Mouse (Mus musculus): ENCODE results near the gene Capn5. TPM values are rescaled to one million over a fixed set of nuclear protein-coding genes. Genes with fewer than 3 reads are reported as not detected.

The Capn5 gene
- total and polyA plus RNA-seq, 3 experiments = 0.26 to 0.55 (median 0.27) TPM

DNA sequence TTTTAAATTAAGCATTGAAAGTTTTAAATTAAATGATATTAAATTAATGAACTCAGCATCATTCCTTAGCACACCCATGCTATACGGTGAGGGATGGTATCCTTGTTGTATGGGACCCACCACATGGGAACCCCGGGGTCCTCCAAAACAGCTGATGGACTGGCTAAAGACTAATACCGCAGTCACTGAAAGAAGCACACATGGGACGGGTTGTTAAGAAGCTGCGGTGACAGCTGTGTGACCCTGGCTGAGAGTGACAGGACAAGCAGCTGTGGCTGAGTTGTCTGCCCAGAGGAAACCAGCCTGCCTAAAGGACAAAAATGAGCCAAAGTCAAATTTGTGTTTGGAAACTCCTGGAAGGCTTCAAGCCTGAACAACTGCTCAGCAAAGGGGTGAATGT is 24.2 kb downstream of the Capn5 start:
- H3K79me2 ChIP-seq (replicated peaks; ENCODE audit: control insufficient read depth, extremely low read depth, insufficient read depth, poor library complexity, severe bottlenecking) = no peaks in the 10 kb centered on the region
- no peaks in the 10 kb centered on the region for H3K9me3 ChIP-seq (replicated peaks; ENCODE audit: low read length)
- dilution Hi-C loops (cut with MboI; ENCODE audit: extremely low pct_ligation_motif_present, extremely low pct_unique_long_range_greater_than_20kb, low sequenced_read_pairs) = no loop called here
- in situ Hi-C loops (cut with MboI; ENCODE audit: low pct_ligation_motif_present, low pct_unique_long_range_greater_than_20kb, low sequenced_read_pairs) = loop anchor here (25.0 kb wide), 1 partner anchor 283 kb away; the partner anchor contains the start of gene Gucy2d
- no peak overlapping the region for H3K9ac ChIP-seq (ENCODE audit: insufficient read depth, low read depth)
- H3K27me3 ChIP-seq (replicated peaks) = peaks cover 10% of the 10 kb centered on the region
- no peak overlapping the region for H3K4me2 ChIP-seq (ENCODE audit: insufficient read depth, low read depth, poor library complexity, severe bottlenecking)
- no peak overlapping the region for H3K27ac ChIP-seq (ENCODE audit: insufficient read depth, low read depth)
- no peak for DNase-seq (ENCODE audit: extremely low read depth)
- H3K36me3 ChIP-seq (replicated peaks in 1 of 2; ENCODE audit: control insufficient read depth in 1 of 2, insufficient read depth in 1 of 2, low read length in 1 of 2) = no peaks in the 10 kb centered on the region
- TF ChIP-seq POLR2AphosphoS2 (IDR thresholded peaks at IDR 0.05; ENCODE audit: low read depth, low read length) = no peak
- TF ChIP-seq PAX5 (IDR thresholded peaks at IDR 0.05; ENCODE audit: low read length) = no peak
- TF ChIP-seq RCOR1 (conservative IDR thresholded peaks at IDR 0.05; ENCODE audit: low read depth, low read length) = no peak
- no peak for TF ChIP-seq ZMIZ1 (IDR thresholded peaks at IDR 0.05; ENCODE audit: low read depth, low read length)
- no peak for TF ChIP-seq ETS1 (conservative IDR thresholded peaks at IDR 0.05; ENCODE audit: low read depth, low read length)
- no peak for TF ChIP-seq MEF2A (IDR thresholded peaks at IDR 0.05; ENCODE audit: borderline replicate concordance, low read depth, low read length)
- TF ChIP-seq IRF4 (IDR thresholded peaks at IDR 0.05; ENCODE audit: low read depth, low read length) = no peak
- no peak for TF ChIP-seq RAD21 (IDR thresholded peaks at IDR 0.05; ENCODE audit: low read depth, low read length)
- no peak for TF ChIP-seq CHD1 (IDR thresholded peaks at IDR 0.05; ENCODE audit: low read depth, low read length)
- TF ChIP-seq MXI1 (IDR thresholded peaks at IDR 0.05; ENCODE audit: low read depth, low read length) = no peak
- TF ChIP-seq E2F4 (IDR thresholded peaks at IDR 0.05; ENCODE audit: insufficient replicate concordance, low read depth, low read length) = no peak
- no peak for TF ChIP-seq EP300 (IDR thresholded peaks at IDR 0.05; ENCODE audit: low read length)
- no peak for TF ChIP-seq SIN3A (IDR thresholded peaks at IDR 0.05; ENCODE audit: low read length)
- H3K4me1 ChIP-seq (ENCODE audit: control insufficient read depth in 1 of 2, insufficient read depth in 2 of 2) = peaks cover 0 to 28% of the 10 kb centered on the region in 2 experiments; a peak in 2 of 4 replicates
- no peak overlapping the region for H3K4me3 ChIP-seq (replicated peaks in 1 of 3; ENCODE audit: low read depth in 2 of 3, low read length in 2 of 3, poor library complexity in 1 of 3)

DNA sequence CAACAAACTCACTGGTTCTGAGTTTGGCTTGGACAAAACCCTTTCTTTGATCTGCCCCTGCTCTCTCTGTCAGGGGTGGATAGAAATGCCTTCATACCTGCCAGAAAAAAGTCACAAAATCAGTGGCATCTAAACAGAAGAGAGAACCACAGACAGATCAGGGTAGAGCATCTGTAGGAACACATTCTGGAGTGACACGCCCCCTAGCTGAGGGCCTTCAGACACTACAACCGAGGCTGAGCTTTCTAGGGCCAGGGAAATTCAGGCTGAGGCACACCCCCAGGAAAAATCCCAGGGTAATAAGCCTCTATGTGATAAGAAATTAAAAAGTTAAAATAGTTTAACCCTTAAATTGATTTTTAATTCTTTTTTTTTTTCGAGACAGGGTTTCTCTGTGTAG is 24.7 kb downstream of the Capn5 start:
- dilution Hi-C loops (cut with MboI; ENCODE audit: extremely low pct_ligation_motif_present, extremely low pct_unique_long_range_greater_than_20kb, low sequenced_read_pairs) = no loop called here
- H3K9ac ChIP-seq (ENCODE audit: insufficient read depth, low read depth) = no peak overlapping the region
- no peak overlapping the region for H3K4me3 ChIP-seq (replicated peaks in 1 of 3; ENCODE audit: low read depth in 2 of 3, low read length in 2 of 3, poor library complexity in 1 of 3)
- no peaks in the 10 kb centered on the region for H3K36me3 ChIP-seq (replicated peaks in 1 of 2; ENCODE audit: control insufficient read depth in 1 of 2, insufficient read depth in 1 of 2, low read length in 1 of 2)
- DNase-seq (ENCODE audit: extremely low read depth) = no peak
- in situ Hi-C loops (cut with MboI; ENCODE audit: low pct_ligation_motif_present, low pct_unique_long_range_greater_than_20kb, low sequenced_read_pairs) = loop anchor here (25.0 kb wide), 1 partner anchor 284 kb away; the partner anchor contains the start of gene Gucy2d
- no peaks in the 10 kb centered on the region for H3K9me3 ChIP-seq (replicated peaks; ENCODE audit: low read length)
- no peaks in the 10 kb centered on the region for H3K79me2 ChIP-seq (replicated peaks; ENCODE audit: control insufficient read depth, extremely low read depth, insufficient read depth, poor library complexity, severe bottlenecking)
- no peak overlapping the region for H3K27ac ChIP-seq (ENCODE audit: insufficient read depth, low read depth)
- TF ChIP-seq IRF4 (IDR thresholded peaks at IDR 0.05; ENCODE audit: low read depth, low read length) = no peak
- peak in 1 of 2 experiments; percentile 57; a peak in 2 of 4 replicates for TF ChIP-seq CTCF (conservative IDR thresholded peaks at IDR 0.05 in 1 of 2, IDR thresholded peaks at IDR 0.05 in 1 of 2; ENCODE audit: low read depth in 2 of 2, low read length in 2 of 2)
- TF ChIP-seq JUND (conservative IDR thresholded peaks at IDR 0.05; ENCODE audit: low read depth, low read length) = no peak
- peaks cover 0 to 28% of the 10 kb centered on the region in 2 experiments; a peak in 2 of 4 replicates for H3K4me1 ChIP-seq (ENCODE audit: control insufficient read depth in 1 of 2, insufficient read depth in 2 of 2)
- H3K4me2 ChIP-seq (ENCODE audit: insufficient read depth, low read depth, poor library complexity, severe bottlenecking) = no peak overlapping the region
- peaks cover 10% of the 10 kb centered on the region for H3K27me3 ChIP-seq (replicated peaks)

Measured in CH12.LX (cell line).